Mouse (Mus musculus) left cerebral cortex, postnatal 10 days (tissue): ENCODE measurements around the gene P3h4. TPM values are rescaled to one million over a fixed set of nuclear protein-coding genes. Genes with fewer than 3 reads are reported as not detected.

Experiments
- DNase-seq, 2 experiments: peaks; one replicate each; pipeline ENCODE4 v3.0.0; 2021 to 2022; ENCODE audit warnings: low spot score in 2 of 2, mixed read lengths in 1 of 2; ENCODE audit errors: extremely low spot score in 1 of 2
- intact Hi-C: fragments of 180-260 bp; cut with DNase I; formaldehyde crosslinking; loops from one replicate; pipeline ENCODE4 v1.15.1; 2025
- total RNA-seq, 2 experiments: library from RNA; stranded (reverse); gene quantifications; 2 replicates each; pipeline ENCODE4 v1.2.3; 2021

P3h4 gene
- total RNA-seq, 2 experiments from 2014 or later, result 6.7 to 7.1 TPM

DNA sequence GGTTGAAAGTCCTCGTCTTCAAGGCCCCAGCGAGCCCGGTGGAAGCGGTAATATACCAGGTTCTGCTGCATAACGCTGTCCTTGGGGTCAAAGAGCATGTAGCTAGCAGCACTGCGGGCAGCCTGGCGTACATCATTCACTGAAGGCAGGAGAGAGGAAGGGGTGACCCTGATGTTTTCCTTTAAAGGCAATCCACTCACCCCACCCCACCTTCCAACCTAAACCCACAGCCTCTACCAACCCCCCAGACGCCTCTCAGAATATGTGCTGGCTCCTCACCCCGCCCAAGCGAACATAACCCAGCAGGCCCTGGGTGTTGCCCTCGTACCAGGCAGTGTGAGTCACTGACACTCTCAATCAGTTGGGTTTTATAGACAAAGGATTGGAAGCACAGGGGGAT lies 2.9 kb downstream of the P3h4 start:
- intact Hi-C loops, result no loop called here
- DNase-seq, result no peak

DNA sequence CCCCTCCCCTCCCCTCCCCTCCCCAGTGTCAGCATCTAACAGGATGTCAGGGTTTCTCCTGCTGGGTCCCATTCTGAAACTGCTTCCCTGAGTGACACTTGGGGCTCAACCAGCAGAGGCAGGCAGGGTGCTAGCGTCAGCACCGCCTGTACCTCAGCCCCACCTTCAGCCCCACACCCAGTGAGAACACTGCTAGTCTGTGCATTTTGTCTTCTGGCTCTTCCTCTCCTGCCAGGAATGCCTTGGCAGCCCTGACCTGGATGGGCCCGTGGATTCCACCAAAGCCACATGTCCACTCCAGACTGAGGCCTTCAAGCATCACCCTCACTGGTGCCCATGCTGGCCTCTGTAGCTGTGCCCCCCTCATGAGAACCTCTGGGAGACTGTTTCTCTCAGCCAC lies 5.0 kb downstream of the P3h4 start:
- intact Hi-C loops, result loop anchor here (2.0 kb wide), 1 partner anchor 47 kb away; no protein-coding TSS in a partner anchor
- DNase-seq, result no peak

DNA sequence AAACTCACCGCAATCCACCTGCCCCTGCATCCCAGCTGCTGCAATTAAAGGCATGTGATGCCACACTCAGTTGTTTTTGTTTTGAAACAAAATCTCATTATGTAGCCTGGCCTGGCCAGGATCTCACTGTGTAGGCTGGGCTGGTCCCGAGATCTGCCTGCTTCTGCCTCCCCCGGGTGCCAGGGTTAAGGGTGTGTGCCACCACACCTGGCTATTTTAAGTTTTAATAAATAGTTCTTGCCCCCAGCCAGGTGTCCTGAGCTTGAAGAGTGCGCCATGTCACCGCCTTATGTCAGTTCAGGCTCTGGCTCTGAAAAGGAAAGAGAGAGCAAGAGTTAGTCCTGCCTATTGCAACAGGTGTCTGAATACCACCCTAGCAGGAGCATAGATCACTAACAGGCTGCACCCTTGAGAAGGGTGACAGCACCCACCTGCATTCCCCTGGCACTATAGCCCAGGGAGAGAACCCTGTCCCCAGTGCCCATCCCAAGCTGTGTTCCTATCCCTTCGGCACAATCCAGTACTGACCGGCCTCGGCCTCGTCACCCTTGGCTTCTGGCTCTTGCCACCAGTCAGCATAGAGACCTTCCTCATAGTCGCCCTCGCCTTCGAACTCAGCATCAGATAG lies 5.7 kb downstream of the P3h4 start:
- intact Hi-C loops, result loop anchor here (2.0 kb wide), 1 partner anchor 46 kb away; no protein-coding TSS in a partner anchor
- no peak for DNase-seq

DNA sequence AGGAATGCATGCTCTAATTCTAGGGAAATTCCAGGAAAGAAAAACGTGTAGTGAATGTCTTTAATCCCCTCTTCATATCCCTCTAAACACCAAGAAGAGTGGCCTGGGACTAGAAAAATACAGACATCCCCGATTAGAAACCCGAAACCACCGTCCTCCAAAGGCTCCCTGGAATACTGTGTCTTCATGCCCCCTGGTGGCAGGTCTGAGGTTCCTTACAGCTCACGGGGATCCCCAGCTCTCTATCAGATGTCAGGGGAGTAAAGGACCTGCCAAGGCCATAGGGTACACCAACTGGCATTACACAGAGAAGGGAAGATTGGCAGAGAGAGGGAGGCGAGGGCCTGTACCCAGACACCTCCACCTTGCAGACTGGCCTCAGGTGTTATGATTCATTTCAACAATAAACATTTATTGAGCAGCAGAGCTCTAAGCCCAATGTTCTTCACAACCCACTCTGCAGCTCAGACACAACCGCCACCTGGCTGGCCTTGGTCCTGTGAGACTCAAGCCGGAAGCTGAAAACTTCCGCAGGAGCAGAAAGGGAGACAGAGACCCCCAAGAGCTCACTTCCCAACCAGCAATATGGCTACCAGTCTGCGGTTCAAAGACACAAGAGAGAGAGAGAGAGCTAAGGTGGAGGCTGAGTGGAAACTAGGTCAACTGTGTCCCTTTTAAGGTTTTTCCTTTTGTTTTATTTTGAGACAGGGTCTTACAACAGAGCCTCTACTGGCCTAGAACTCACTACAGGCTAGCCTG lies 6.4 kb downstream of the P3h4 start:
- intact Hi-C loops, result loop anchor here (2.0 kb wide), 1 partner anchor 45 kb away; no protein-coding TSS in a partner anchor
- peak; percentile 63 to 81 for DNase-seq

DNA sequence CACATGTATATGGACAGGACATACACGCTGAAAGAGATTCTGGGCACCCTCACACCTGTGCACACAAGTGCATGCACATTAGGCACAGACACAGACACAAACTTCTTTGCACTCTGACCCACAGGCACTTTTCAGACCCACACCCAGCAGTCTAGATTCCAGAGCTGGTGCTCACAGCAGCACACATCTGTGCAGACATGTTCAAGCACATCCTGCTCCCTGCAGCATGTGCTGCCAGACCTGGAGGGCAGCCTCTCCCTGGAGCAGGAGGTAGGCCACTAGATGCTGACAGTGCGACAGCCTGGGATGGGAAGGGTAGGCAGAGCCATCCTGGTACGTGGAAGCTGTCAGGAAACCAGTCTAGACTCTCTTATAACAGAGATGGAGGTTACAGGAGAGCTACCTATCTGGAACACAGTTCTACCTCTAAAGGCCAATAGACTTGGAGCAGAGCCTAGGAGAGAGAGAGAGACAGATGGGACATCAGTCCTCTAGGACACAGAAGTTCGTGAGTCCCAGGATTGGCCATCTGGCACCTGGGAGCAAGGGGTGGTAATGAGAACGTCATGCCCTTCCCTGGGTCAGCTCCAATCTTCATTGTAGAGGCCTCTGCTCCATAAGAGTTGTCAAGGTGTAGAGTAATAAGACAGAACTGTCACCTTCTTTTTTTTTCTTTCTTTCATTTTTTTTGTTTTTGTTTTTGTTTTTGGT lies 7.5 kb downstream of the P3h4 start:
- intact Hi-C loops, result no loop called here
- no peak for DNase-seq

DNA sequence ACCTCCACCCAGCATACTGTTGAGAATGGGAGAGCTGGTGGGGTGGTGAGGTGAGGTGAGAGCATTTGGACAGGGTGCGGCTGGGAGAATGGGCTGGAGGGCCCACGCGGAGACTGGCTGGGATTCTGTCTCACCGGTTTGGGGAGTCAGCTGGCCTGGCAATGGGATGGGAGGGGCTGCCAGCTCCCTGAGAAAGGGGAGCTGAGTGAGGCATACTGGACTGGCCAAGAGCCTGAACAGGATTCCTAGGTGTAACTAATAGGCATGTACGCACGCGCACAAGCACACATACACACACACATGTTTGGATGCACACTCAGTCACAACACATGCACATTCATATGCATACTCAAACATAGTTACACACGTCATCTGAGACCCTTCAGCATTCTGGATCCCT lies 8.4 kb downstream of the P3h4 start:
- no peak for DNase-seq
- intact Hi-C loops, result no loop called here

DNA sequence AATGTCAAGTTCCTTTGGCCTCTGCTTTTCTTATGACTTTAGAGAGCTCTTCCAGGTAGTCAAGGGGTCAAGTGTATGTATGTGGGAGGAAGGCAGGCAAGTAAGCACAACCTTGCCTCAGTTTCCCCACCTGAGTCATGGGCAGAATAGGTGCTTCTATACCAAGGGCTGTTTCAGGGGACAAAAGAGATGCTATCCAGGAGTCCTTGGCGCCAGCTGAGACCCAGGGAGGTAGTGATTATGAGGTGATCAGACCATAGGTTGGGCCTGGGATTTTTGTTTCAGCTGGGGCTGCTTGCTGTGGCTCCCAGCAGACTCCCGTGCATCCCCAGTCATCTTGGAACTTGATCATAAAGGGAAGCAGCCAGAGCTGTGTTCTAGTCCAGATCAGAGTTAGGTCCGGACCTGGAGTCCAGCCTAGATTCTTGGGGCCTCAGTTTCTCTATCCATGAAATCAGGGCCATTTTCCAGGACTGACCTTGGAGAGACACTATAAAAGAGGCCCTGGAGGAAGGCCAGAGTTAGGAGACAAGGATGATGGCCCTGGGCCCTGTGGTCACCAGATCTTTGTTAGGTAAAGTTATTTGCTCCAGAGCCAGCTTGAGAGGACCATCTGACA lies 10.1 kb downstream of the P3h4 start:
- intact Hi-C loops, result no loop called here
- no peak for DNase-seq

DNA sequence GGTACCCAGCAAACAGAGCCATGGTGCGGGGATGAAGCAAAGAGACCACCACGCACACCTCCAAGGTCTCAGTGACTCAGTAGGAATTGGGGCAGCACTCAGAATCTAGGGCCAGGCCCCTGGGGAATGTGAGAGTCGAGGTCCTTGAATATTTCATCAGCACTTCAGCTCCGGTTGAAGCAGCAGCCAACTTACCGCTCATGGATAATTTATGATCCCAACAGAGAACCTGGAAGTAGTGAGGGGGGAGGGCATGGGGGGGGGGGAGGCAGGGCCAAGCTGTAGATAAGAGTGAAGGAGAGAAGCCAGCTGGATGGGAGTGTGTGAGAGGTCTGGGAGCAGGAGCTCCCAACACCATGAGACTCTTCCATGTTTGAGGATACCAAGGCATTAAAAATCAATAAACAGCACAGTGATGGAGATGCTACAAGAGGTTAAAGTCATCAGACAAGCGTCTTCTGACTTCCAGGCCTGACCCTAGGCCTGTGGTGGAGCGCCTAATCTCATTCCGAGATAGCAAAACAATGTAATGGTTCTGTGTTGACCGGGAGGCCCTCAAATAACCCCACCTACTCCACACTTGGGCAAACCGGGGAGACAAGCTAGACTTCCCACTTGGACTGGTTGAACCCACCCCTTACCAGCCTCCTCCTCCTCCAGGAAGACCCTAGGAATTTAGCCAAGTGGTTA lies 11.0 kb downstream of the P3h4 start:
- no peak for DNase-seq
- intact Hi-C loops, result no loop called here

DNA sequence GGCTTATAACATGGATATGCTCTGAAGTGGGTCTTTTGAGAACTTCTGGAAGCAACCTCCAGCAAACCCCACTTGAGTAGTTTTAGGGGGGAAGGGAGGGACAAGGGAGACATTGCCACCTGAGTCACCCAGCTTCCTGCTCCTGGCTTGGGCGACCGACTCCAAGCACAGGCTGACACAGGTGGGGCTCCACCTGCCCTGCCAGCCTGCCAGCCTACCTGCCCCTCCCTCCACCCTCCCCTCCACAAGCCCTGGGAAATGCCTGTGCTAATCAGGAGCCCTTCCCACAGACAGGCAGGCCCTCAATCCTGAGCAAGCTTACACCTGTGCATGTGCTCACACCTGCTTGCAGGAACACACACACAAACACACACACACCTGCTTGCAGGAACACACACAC lies 12.0 kb downstream of the P3h4 start:
- intact Hi-C loops, result no loop called here
- no peak for DNase-seq

DNA sequence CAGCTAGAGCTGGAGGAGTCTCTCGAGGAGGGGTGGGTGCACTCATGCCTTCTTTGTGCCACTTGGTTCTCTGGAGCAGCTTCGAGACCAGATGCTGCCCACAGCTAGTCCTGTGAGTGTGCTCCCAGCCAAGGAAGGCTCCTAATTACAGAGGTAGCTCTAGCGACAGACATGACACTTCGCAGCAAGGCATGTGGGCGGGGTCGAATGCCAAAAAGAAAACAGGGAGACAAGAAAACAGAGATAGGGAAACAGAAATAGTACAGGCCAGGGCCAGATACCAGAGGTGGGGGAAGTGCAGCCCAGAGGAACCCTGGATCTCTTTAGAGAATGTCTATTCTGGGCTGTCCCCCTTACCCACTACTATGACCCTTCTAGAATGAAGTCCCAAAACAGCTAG lies 12.4 kb downstream of the P3h4 start:
- DNase-seq, result no peak
- intact Hi-C loops, result no loop called here

DNA sequence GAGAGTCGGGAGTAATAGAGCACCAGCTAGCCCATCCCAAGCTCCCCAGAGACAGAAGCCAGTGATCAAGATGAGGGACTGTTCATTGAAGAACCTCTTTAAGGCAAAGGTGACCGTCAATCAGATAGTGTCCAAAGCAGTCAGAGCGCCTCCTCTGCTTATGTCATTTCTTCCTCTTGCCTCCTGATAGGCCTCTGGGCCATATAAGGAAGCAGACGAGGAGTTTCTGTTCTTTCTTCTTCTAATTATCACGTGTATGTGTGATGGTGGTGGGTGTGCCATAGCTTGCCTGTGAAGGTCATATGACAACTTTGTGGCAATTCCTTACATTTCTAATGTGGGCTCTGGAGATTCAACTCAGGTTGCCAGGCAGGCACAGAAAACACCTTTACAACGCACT lies 13.8 kb downstream of the P3h4 start:
- DNase-seq, result no peak
- intact Hi-C loops, result no loop called here

DNA sequence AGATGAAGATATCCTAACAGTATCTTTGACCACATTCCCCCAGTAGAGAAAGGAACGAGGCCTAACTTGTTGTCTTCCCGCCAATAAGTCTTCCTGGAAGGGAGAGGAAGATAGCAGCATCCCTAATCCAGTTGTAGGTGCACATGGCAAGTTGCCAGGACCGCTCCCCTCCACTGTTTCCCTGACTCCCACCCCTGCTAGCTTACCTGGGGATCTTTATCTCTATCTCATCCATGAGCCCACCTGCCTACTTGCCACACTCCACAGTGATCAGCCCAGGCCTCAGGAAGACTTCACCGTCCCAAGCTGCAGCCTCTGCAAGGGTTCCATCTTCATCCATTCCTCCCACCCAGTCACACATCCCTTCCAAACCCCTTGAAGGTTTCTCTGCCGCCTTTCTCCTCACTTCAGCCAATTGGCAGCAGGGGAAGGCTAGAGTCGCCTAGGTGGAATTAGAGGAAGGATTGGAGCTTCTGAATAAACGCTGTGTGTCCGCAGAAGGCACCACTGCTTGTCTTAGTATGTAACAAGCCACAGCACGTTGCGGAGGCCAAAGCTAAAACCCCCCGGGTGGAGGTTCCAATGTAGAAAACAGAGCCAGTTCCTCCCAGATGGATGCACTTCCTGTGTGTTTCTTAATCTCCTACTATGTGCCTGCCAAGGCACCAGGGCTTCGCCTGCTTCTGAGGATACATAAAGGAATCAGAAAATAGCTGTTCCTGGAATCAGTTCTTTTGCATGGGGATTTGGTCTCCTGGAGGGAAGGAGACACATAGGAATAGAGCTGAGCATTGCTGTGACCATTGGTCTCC lies 14.7 kb downstream of the P3h4 start:
- intact Hi-C loops, result no loop called here
- DNase-seq, result no peak

DNA sequence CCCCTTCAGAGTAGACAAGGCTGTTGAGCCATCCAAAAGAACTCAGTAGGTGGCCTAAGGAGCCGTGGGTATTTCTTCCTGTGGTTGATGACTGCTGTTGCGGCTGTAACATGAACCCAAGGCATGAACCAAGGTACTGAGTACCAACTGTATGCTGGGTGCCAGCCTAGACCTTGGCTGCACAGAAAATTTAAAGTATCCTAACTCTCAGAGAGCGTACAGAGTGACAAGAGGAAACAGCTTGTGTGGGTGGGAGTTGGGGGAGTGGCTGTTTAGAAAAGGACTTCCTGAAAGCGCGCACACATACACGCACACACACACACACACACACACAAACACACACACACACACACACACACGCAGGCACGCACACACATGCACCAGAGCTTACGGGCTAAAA lies 15.3 kb downstream of the P3h4 start:
- DNase-seq, result no peak

DNA sequence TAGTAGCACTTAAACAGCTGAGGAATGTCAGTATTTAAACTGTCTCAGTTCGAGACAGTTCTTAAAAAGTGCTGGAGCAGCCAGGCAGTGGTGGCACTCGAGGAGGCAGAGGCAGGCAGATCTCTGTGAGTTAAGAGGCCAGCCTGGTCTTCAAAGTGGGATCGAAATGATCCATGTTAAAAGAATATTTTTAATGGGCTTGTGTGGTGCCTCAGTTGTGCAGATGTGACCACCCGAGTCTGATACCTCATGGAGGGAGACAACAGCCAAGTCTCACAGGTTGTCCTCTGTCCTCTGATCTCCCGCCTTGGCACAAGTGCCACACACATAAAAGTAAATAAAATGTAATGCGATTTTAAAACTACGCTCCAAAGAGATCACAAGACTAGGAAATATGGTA lies 16.1 kb downstream of the P3h4 start:
- intact Hi-C loops, result no loop called here
- no peak for DNase-seq

More for the DNA sequence above, 15.3 kb downstream of the P3h4 start:
- intact Hi-C loops, result no loop called here

DNA sequence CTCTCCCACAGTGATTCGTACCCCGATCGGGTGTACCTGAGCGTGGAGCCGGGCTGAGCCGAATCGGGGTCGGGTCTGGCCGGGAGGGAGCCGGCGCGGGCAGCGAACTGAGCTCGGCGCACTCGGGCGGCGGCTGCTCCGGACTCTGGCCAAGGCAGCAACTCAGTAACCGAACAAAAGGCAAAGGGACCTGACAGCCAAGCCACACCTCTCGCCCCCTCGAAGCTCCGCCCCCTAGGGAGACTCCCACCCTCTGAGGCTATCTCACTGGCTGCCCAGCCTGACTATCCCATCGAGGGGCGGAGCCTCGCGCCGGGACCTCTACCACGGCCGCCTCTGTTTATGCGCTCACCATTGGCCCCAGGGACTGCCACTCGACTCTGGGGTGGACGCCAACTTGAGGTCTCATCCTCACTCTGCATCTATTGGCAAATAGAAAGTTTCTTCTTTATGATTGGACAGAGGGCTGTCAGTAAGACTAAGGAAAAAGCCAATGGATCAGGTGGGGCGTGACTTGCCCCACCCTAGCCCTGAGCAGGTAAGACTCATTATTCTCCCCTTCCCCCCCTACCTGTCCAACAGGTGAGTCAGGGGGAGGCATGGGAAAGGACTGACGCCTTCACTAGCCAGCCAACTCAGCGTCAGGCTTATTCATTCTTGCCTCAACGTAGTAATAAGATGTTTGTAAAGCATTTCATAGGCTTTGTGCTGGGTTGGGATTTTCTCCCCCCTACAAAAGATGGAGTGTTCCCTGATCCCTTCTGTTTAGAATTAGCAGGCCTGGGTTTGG lies 16.8 kb downstream of the P3h4 start, which contains the start of gene Jup:
Gene Jup, minus strand, starts transcription at position 164 of the 790 bp plus-strand sequence.
- intact Hi-C loops, result no loop called here
- DNase-seq, result peak; percentile 100

DNA sequence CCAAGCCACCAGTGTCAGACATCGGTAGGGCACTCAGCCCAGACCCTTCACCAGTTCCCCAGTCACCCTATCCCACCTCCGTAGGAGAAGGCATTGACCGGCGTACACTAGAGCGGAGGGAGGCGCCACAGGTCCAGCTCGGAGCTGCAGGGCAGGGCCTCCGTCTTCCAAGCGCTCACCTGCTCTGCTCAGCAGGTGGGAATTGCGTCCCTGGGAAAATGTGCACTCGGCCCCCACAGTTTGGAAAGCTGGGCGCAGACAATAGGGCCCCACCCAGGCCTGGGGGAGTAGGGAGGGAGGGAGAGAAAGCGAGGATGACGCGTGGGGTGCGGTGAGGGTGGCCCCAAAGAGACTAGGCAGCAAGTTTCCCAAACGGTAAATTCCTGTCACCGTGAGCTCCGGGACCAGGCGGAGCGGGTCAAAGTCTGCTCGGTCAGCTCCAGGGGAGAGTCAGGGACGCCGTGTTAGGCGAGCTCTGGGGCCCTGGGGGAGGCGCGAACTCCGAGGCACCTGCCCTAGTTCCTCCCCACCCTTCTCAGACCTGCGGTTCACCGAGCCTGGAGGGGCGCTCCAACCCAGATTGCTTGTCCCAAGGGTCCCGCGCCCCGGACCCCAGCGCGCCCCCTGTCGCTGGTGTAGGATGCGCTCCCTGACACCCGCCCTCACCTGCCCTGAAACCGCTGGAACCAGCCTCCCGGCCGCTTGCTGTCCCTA lies 17.6 kb downstream of the P3h4 start:
- intact Hi-C loops, result no loop called here
- DNase-seq, result no peak
